Mouse (Mus musculus) layer of hippocampus, postnatal 14 days (tissue): Measurements from ENCODE around the gene Pim3. TPM values are rescaled to one million over a fixed set of nuclear protein-coding genes. Genes with fewer than 3 reads are reported as not detected.

ENCODE experiments used
- DNase-seq, 2 experiments: peaks; one replicate each; pipeline ENCODE4 v3.0.0; 2021 to 2022; ENCODE audit warnings: low spot score in 2 of 2, mixed read lengths in 1 of 2
- total RNA-seq, 2 experiments: library from RNA; stranded (reverse); gene quantifications; 2 replicates each; pipeline ENCODE4 v1.2.3; 2021

The Pim3 gene
- total RNA-seq, 2 experiments from 2014 or later = 40.8 to 48.4 TPM

DNA sequence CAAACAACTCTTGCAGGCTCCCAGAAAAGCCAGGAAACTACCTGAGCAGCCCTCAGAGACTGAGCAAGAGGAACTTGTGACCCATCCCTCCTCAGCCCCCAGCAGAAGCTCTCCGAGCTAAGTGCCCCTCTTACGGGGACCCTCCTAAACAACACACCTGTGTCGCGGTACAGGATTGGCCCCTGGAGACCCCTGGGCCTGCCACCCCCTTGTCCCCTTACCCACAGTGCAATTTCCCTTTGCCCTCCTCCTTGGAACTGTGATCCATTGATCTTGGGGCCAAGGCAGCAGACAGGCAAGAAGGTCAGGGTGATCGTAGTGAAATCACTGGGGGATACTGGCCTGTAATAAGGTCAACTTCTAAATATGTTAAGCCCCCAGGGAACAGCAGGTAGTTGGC, 25.4 kb upstream of the Pim3 start:
- DNase-seq = no peak

DNA sequence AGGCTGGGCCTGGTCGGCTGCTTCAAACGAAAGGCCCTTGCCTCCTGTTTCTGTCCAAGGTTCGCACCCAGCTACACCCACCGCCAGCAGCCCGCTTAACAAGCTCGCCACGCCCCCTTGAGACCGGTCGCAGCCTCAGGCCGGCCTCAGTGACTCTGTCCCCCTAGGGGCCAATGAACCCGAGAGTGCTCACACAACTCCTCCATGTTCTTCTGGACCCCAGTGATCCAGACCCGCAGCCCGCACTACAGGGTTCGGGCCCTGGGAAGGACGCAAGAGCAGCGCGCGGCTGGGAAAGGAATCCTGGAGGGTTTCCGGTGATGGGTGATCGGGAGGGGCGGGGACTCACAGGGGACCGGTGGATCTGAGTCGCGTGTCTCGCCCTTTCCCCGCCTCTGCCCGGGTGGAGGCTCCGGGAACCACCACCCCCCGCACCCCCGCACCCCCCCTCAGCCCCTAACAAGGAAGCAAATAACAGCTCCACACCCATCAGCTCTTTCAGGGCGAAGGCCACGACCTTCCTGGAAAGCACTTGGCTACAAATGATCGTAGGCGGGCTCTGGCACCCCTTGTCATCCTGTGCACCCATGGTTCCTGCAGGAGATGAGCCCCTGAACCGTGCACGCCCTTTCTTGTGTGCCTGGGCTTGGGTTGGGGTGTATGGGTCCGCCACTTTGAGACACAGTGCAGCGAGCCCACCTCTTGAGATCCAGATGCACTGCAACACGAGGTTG, 24.6 kb upstream of the Pim3 start:
- DNase-seq = peak; percentile 39 to 55

DNA sequence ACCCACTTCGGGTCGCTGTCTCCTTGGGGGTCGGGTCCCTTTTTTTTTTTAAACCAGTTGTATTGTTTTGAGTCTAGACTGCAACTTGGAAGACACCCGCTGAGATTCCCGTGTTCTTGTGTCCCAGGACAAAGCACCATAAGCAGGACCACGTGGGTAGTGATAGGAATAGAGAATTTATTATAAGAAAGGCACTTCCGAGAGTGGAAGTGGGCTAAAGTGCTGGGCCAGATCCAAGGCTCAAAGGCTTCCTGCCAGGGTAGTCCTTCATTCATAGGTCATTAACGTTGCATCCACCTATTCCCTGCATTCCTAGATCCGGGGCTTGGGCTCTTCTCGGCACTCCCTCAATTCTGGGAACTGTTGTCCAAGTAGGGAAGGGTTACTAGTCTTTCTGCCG, 24.0 kb upstream of the Pim3 start:
- no peak for DNase-seq

DNA sequence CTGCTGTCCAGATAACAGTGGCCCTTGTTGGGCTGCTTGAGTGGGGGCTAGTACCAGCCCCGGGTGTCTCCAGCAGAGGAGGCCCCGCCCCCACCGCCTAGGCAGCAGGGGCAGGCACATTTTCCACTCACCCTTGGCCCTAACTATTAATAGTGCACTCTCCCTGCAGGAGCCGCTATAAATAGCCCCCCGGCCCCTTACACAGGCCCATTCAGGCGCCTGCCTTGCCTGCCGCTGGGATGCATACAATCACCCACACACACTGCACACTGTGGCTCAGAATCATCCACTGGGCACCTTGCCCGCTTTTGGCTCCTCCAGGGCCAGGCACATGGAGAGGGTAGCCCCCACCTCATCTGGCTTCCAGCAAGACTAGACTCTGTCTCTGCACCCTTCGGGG, 22.7 kb upstream of the Pim3 start:
- DNase-seq = peak; percentile 49 to 75

DNA sequence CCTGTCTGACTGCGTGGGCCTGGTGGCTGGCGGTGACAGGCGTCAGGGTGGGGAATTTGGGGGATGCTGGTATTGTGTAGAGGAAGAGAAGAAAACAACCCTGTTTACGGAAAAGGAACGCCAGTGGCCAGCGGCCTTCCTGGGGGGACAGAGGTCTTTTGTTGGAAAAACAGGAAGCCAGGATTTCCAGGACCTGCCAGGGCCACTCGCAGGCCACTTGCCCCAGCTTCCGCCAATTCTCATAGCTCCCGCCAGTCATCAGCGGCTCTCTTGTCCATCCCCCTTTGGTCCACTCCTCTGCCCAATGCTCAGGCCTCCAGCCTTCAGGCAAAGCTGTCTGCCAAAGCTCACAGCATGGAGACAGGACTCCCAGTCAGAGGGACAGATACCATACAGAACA, 21.9 kb upstream of the Pim3 start:
- peak in 1 of 2 experiments; percentile 18 for DNase-seq

DNA sequence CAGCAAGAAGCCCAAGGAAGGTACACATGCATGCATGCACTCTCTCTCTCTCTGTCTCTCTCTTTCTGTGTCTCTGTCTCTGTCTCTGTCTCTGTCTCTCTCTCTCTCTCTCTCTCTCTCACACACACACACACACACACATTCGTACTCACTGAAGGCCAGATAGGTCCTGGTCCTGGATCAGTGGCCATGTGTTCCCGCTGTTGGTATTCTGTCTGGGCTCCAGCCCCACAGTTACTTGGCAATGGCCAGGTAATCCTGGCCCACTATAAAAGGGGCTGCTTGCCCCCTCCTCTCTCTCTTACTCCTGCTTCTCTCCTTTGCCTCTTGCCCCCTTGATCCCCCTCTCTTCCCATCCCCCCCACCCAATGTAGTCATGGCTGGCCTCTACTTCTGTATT, 20.8 kb upstream of the Pim3 start:
- DNase-seq = no peak

DNA sequence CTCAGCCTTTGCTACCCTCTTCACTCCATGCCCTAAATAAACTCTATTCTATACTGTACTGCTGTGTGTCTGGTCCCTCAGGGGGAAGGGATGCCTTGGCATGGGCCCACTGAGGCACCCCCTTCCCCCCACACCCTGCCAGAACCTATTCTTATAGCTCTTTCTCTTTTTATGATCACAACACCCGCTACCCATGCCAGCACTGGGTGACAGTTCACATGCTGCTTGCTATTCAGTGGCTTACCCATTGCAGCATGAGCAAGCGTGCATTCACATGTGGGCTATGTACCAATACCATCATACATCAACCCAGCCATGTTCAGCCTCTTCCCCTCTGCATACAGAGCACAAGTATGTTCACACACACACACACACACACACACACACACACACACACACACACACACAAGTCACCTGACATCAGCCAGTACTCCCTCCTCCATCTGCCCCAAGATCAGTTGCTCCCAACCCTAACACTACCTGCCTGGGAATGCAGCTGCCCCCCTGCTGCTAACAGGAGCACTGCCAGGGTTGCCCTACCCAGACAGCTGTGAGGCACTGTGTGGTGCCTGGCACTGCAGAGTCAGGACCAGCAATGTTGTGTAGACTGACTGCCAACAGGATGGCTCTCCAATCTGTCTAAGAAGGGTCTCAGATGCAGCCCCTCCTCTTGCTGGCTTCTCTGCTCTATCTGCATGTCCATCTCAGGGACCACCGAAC, 20.2 kb upstream of the Pim3 start:
- no peak for DNase-seq

DNA sequence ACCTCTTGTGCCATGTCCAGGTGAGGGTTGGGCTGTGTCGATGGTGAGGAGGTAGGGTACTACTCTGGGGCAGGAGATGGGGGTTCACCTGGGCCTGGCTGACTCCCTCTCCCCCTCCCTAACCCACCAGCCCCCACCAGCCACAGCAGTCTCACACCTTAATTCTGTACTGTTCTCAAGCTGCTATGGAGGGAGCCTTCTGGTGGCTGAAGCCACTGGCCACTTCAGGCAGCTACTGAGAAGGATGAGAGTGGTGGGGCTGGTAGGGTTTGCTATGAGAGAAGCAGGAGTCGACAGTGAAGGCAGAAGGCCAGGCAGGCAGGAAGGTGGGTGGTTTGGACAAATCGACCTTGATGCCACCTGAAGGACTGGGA, 19.7 kb upstream of the Pim3 start:
- DNase-seq = no peak

DNA sequence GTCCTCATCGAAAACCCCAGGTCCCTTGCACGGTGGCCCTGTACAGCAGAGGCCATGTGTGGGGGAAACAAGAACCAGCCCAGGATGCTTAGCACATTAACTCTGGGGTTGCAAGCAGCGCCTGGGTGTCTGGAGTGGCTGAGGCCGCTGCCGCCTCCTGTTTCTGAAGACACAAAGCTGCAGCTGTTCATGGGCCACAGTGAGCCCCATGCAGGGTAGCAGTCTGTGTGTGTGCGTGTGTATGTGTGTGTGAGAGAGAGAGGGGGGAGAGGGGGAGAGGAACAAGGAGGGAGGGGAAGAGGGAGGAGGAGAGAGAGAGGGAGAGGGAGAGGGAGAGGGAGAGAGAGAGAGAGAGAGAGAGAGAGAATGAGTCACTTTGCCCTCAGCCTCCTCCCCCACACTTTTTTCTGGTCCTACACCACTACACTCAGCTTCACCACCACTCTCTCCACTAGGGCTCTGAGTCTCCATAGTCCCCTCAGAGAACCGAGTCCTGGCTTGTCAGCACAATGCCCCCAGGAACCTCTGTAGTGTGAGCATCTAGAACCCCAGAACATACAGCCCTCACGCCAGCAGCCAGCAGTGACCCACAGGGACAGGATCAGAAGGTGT, 18.4 kb upstream of the Pim3 start:
- no peak for DNase-seq

DNA sequence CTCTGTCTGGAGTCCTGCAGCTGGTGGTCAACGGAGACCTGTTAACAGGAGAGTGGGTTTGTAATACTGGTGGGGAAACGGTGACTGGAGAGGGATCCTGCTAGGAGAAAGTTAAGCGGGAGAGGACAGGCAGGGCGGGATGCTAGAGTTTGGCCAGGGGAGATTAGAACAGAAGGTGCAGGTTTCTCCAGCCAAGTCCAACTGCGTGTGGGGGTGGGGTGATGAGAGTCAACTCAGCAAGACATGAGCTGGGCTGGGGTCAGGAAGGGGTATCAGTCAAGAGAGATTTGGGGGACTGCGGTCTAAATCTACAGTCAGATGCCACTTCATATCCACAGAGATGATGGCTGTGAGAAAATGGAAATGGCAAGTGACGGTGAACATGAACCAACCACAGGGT, 17.0 kb upstream of the Pim3 start:
- no peak for DNase-seq

DNA sequence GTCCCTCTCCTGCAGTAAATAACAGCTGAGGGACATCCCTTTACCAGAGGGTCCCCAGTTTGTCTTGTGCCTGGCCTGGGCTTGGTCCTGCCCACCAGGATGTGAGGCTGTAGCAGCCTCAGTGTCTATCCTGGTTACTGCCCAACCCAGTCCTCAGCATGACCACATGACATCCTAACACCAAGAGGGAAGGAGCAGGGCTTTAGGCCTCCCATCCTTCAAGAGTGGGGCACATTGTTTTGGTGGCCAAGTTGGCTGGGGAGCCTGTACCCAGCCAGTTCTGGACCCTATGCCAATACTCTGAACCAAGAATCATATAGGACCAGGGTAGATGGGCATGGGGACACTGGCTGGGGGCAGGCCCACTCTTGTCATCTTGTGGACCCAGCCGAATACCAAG, 13.3 kb upstream of the Pim3 start:
- DNase-seq = no peak

DNA sequence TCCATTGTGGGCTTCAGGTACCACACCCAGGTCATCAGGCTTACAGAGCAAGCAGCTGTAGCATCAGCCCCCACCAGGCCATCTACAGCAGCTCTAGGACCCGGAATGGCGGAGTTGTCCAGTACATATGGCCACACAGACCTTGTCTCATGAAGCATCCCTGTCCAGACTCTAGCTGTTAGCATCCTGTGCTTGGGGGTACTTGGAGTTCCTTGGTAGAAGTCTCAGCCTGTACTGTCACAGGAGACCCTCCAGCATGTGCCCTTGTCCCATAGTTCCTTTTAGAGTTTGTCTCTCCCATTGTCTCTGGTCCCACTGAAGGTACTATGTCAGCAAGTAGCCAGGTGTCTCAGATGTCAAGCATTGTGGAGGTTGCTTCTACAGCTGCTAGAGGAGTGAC, 12.4 kb upstream of the Pim3 start:
- no peak for DNase-seq

DNA sequence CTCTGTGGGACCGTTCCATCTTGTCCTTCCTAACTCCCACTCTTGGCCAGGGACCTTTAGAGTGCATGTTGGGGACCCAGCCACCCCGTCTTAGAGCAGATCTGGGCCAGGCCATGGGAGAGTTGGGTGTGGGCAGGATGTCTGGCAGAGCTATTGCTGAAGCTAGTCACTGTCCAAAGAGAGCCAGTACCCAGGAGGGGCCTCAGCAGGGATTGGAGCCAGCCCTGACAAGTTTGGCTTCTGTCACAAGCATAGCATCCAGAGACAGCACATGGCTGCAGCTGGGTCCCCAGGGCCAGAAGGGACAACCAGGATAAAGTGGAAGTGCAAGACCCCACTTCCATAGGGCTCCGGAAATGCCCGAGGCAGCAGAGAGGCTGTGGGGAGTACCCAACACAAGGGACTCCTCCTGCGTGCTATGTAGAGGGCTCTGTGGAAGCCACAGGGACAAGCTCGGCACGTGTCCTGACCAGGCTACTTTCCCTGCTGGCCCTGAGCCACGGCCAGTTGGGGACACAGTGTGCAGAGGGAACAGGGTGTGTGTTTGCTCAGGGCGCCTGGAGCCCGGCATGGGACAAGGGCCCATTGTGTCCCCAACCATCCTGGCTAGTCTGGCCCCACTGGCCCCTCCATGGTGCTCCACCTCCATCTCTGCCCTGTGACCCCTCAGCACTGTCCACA, 11.7 kb upstream of the Pim3 start:
- peak; percentile 79 to 93 for DNase-seq

DNA sequence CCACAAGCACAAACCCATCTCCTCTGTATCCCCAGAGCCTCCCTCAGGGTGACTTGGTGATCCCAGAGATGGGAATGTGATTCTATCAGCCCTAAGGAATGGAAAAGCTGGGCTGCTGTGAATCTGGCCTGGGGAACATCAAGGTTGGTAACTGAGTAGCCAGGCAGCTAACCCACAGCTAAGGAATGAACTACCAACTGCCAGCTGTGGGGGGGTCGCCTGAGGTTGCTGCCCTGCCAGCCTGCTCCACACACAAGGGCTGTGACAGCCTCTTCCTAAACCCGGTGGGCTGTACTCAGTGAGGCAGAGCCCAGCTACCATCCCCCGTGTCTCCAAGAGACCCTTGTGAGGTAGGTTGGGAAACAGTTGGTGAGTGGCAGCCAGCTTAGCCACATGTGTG, 10.9 kb upstream of the Pim3 start:
- DNase-seq = no peak

DNA sequence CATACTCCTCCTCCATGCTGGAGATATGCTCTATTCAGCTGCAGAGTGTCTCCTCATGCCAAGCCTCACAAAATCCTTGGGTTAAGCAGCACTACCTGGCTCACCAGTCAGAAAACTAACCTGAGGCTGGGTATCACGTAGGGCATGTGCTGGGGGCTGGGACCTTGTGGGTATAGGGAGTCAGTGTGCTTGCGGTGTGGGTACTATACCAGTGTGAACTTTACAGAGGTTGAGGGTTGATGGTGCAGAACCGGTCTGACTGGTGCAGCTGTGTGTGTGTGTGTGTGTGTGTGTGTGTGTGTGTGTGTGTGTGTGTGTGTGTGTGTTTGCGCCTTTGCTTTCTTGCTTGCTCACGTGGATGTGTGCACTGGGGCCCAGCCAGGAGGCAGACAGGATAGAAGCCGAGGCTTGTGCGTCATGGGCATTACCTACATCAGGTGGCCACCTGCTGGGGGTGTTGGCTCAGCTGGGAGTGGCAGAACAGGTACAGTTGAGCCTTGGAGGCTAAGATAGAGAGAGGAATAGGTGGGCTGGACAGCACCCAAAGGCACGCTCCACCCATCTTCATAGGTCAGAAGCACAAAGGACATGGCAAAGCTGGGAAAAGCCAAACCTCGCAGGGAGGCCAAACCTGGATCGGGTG, 10.4 kb upstream of the Pim3 start:
- DNase-seq = no peak

DNA sequence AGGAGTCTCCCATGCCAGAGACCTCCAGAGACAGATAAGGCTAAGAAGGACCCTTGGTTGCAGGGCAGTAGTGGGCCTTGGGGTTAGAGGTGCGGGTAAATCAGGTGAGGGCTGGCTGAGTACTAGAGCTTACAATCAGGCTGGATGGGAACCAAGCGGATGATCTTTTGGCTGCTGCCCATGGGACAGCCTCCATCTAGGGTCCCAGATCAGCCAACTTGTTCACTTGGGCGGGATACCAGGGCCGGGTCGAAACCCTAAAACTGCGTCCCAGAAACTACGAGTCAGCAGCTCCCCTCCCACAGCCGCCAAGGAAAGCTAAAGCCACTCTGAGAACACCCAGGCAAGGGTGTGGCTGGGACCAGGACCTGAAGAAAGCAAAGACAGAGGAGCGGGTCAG, 8.9 kb upstream of the Pim3 start:
- no peak for DNase-seq

DNA sequence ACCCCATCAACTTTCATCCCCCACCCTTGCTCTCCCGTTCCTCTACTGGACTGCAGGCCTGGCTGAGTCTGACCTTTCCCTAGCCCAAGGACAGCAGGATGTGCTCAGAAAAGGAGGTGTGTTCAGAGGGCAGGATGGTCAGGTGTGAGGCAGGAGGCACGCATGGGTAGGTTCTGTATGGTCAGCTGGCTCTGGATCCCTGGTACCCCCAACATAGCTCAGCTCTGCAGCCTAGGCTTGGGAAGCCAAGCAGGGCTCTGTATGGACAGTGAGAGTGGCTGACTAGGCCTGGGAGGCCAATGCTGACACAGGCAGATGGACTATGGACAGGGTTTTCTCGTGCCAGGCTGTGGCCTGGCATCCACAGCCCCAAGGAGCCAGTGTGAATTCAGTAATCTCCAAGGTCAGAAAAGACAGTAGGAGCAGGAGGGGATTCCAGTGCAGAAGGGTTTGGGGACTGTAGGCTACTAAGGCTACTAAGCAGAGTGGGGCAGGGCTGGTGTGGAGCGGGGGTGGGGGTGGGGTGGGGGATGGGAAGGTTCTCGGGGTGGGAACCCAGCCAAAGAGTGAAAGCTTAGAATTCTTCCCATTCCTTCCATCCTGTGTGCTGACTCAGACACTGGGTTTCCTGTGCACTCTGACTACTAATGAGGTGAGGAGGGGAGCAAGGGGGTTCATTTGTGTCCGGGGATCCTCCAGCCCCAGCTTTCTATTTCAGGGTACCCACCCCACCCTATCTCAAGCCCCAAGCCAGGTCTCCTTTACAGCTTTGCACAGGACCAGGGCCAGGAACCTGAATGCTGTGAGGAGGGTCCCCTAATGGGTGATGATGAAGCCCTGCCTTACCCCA, 7.6 kb upstream of the Pim3 start:
- no peak for DNase-seq

DNA sequence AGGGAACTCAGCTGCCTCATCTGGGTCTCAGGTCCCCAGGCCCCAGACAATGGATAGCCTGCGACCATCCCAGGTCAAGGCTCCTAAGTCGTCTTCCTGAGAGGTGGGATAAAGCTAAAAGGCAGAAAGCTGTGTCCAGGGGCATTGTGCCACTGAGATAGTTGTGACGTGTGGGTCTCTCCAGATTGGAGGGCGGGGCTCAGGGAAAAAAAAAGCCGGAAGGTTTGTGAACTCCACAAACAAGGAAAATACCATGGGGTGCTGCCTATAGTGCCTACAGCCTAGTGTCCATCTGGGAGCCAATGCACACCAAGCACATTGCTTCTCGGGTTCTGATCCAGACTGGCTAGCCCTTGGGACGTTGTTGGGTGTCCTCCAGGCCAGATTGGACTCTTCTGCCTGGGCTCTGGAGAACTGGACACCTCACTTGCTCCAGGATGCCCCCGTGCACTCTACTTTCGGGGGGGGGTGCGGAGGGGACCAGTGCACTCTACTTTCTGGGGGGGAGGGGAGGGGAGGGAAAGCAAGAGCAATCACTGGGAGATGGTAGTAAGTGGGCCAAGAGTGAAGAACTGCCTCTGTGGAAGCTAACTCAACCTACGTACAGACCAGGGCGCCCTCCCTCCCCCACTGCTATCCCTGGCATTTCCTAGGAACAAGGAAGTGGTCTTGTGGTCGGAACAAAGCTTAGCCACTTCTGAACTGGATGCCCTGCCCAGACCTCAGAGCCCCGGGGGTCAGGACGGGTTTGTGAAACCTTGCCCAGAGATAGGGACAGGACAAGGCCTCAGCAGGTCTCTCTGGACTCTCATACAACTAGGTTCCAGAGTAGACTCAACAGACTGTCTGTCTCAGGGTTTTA, 6.8 kb upstream of the Pim3 start:
- DNase-seq = no peak

DNA sequence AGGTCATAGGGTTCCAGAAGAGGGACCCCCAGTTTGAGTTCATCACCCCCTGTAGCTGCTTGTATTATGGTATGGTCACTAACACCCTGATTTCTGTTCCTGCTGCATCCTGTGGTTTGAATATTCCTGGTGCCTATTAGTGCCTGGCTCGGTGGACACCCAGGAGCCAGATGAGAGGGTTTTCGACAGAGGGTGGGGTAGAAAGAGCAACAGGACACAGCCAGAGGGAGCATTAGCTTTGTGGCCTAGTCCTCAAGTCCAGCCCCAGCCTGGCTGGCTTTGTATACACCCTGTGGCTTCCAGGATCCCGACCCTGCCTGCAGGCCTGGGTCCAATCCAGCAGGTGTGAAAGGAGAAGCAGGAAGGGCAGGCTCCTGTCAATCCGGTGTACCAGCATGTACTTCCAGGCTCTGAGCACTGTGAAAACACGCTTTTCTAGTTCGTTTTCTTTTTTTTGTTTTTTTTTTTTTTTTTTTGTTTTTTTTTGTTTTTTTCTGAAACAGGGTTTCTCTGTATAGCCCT, 6.0 kb upstream of the Pim3 start:
- no peak for DNase-seq
